In genomic region chr16:7647275-7647926, GRCm38 (mm10) we compare ENCODE assay signal across 30 mouse cellular contexts.
A peak's percentile ranks its signal among the peaks of the same experiment; 100 is the strongest.
DNase-seq lines count a peak whose midpoint lies in the region; ATAC-seq lines count a peak whose summit lies in the region.
"Had no signal": no experiment of that assay in that cellular context is flagged by ENCODE, and none has a peak within 500 bp of the region (broad histone marks: within the 10 kb centered on the region; RNA-seq: fewer than 3 reads in every experiment).

No protein-coding gene starts in this region.

- no peaks in the 10 kb centered on the region for H3K4me1 ChIP-seq in embryonic facial prominence, embryonic 14.5 days (ENCODE audit: control insufficient read depth, insufficient read depth, low read length)
- no peaks in the 10 kb centered on the region for H3K4me1 ChIP-seq in embryonic facial prominence, embryonic 10.5 days
- no peaks in the 10 kb centered on the region for H3K4me1 ChIP-seq in hindbrain, embryonic 12.5 days
- 0 out of 2 replicates have a peak, but pooled peaks cover 5% of the 10 kb centered on the region for H3K4me1 ChIP-seq in hindbrain, embryonic 14.5 days (replicated peaks; ENCODE audit: control insufficient read depth, insufficient read depth, low read length)
- peaks cover 32% of the 10 kb centered on the region for H3K4me1 ChIP-seq in midbrain, embryonic 10.5 days
- H3K4me1 ChIP-seq in midbrain, embryonic 15.5 days = peaks cover 6% of the 10 kb centered on the region
- H3K4me1 ChIP-seq: embryonic facial prominence, embryonic 15.5 days; liver, embryonic 12.5 days; megakaryocyte, embryonic 14.5 days; neural tube, embryonic 13.5 days had no signal

- no peak for ATAC-seq in embryonic facial prominence, embryonic 14.5 days (ENCODE audit: low read depth)
- peak; percentile 60; the same call in 1 of the 2 replicates for ATAC-seq in hindbrain, embryonic 12.5 days (ENCODE audit: low FRiP score)
- ATAC-seq in hindbrain, embryonic 14.5 days (ENCODE audit: low FRiP score) = no peak
- ATAC-seq in midbrain, embryonic 15.5 days (replicated peaks) = no peak
- ATAC-seq: inflammation-experienced regulatory T-cells, adult 6 months; liver, embryonic 12.5 days; liver, postnatal 0 days; Patski had no signal

- peak; percentile 5 for DNase-seq in embryonic facial prominence, embryonic 14.5 days (ENCODE audit: low spot score)
- DNase-seq in embryonic facial prominence, embryonic 10.5 days (ENCODE audit: low spot score) = no peak
- DNase-seq in hindbrain, embryonic 14.5 days (ENCODE audit: low spot score) = no peak
- DNase-seq in midbrain, embryonic 10.5 days (ENCODE audit: low spot score) = no peak
- DNase-seq in Muller cell, postnatal 12 days (ENCODE audit: inconsistent ontology term) = peak; percentile 42
- no peak for DNase-seq in left cerebral cortex, adult 11 months (ENCODE audit: low spot score)
- DNase-seq: adrenal gland, postnatal 10 days; cerebellum, adult 11 months; cerebellum, adult 9-10 months; cerebellum, postnatal 36 days; embryo, embryonic 11 days; heart, postnatal 10 days; kidney, adult 11 months; kidney, postnatal 4 days; left cerebral cortex, postnatal 4 days; liver, postnatal 0 days; lung, postnatal 4 days; thymus, adult 2 months; thymus, postnatal 36 days had no signal

- H3K36me3 ChIP-seq in embryonic facial prominence, embryonic 14.5 days (ENCODE audit: control insufficient read depth, insufficient read depth, low read length) = no peaks in the 10 kb centered on the region
- no peaks in the 10 kb centered on the region for H3K36me3 ChIP-seq in embryonic facial prominence, embryonic 10.5 days (replicated peaks)
- H3K36me3 ChIP-seq in hindbrain, embryonic 12.5 days = no peaks in the 10 kb centered on the region
- no peaks in the 10 kb centered on the region for H3K36me3 ChIP-seq in hindbrain, embryonic 14.5 days (replicated peaks; ENCODE audit: control insufficient read depth, insufficient read depth)
- H3K36me3 ChIP-seq in midbrain, embryonic 10.5 days = no peaks in the 10 kb centered on the region
- no peaks in the 10 kb centered on the region for H3K36me3 ChIP-seq in midbrain, embryonic 15.5 days (replicated peaks)
- H3K36me3 ChIP-seq: embryonic facial prominence, embryonic 15.5 days; forebrain, embryonic 12.5 days; G1E; heart, embryonic 13.5 days; liver, embryonic 12.5 days; neural tube, embryonic 13.5 days had no signal

- H3K4me2 ChIP-seq in embryonic facial prominence, embryonic 14.5 days (ENCODE audit: low read depth, low read length) = no peak overlapping the region
- H3K4me2 ChIP-seq in hindbrain, embryonic 12.5 days (replicated peaks) = no peak overlapping the region
- no peak overlapping the region for H3K4me2 ChIP-seq in hindbrain, embryonic 14.5 days (replicated peaks)
- no peak overlapping the region for H3K4me2 ChIP-seq in midbrain, embryonic 15.5 days
- H3K4me2 ChIP-seq: embryonic facial prominence, embryonic 15.5 days; forebrain, embryonic 12.5 days; heart, embryonic 13.5 days; liver, embryonic 12.5 days; neural tube, embryonic 13.5 days had no signal

- H3K4me3 ChIP-seq in embryonic facial prominence, embryonic 14.5 days (ENCODE audit: low read depth, low read length) = no peak overlapping the region
- no peak overlapping the region for H3K4me3 ChIP-seq in embryonic facial prominence, embryonic 10.5 days
- no peak overlapping the region for H3K4me3 ChIP-seq in hindbrain, embryonic 12.5 days
- H3K4me3 ChIP-seq in hindbrain, embryonic 14.5 days (replicated peaks; ENCODE audit: low read length) = no peak overlapping the region
- no peak overlapping the region for H3K4me3 ChIP-seq in midbrain, embryonic 10.5 days
- H3K4me3 ChIP-seq in midbrain, embryonic 15.5 days = no peak overlapping the region
- H3K4me3 ChIP-seq: embryonic facial prominence, embryonic 15.5 days; forebrain, embryonic 12.5 days; heart, embryonic 13.5 days; liver, embryonic 12.5 days; megakaryocyte, embryonic 14.5 days; neural tube, embryonic 13.5 days had no signal

- no peak overlapping the region for H3K9ac ChIP-seq in embryonic facial prominence, embryonic 14.5 days (ENCODE audit: low read depth, low read length)
- H3K9ac ChIP-seq in hindbrain, embryonic 12.5 days = no peak overlapping the region
- H3K9ac ChIP-seq in hindbrain, embryonic 14.5 days = no peak overlapping the region
- H3K9ac ChIP-seq in midbrain, embryonic 15.5 days = no peak overlapping the region
- H3K9ac ChIP-seq: embryonic facial prominence, embryonic 15.5 days; forebrain, embryonic 12.5 days; heart, embryonic 13.5 days; liver, embryonic 12.5 days; liver, postnatal 0 days; neural tube, embryonic 13.5 days had no signal

- no peaks in the 10 kb centered on the region for H3K9me3 ChIP-seq in embryonic facial prominence, embryonic 14.5 days (ENCODE audit: control insufficient read depth, low read length)
- H3K9me3 ChIP-seq in embryonic facial prominence, embryonic 10.5 days = no peaks in the 10 kb centered on the region
- H3K9me3 ChIP-seq in hindbrain, embryonic 12.5 days (replicated peaks) = no peaks in the 10 kb centered on the region
- H3K9me3 ChIP-seq in hindbrain, embryonic 14.5 days (ENCODE audit: control insufficient read depth, low read length) = no peaks in the 10 kb centered on the region
- H3K9me3 ChIP-seq in midbrain, embryonic 10.5 days (replicated peaks) = no peaks in the 10 kb centered on the region
- H3K9me3 ChIP-seq in midbrain, embryonic 15.5 days = no peaks in the 10 kb centered on the region
- H3K9me3 ChIP-seq: embryonic facial prominence, embryonic 15.5 days; forebrain, embryonic 12.5 days; heart, embryonic 13.5 days; liver, embryonic 12.5 days; megakaryocyte, embryonic 14.5 days; neural tube, embryonic 13.5 days had no signal

- H3K27me3 ChIP-seq in embryonic facial prominence, embryonic 14.5 days (replicated peaks; ENCODE audit: control insufficient read depth, insufficient read depth, low read length) = no peaks in the 10 kb centered on the region
- H3K27me3 ChIP-seq in embryonic facial prominence, embryonic 10.5 days (replicated peaks; ENCODE audit: low read depth, poor library complexity, severe bottlenecking) = no peaks in the 10 kb centered on the region
- no peaks in the 10 kb centered on the region for H3K27me3 ChIP-seq in hindbrain, embryonic 12.5 days
- no peaks in the 10 kb centered on the region for H3K27me3 ChIP-seq in hindbrain, embryonic 14.5 days (ENCODE audit: control insufficient read depth, insufficient read depth, low read length)
- H3K27me3 ChIP-seq in midbrain, embryonic 10.5 days (ENCODE audit: low read depth, poor library complexity, severe bottlenecking) = no peaks in the 10 kb centered on the region
- H3K27me3 ChIP-seq in midbrain, embryonic 15.5 days (replicated peaks) = no peaks in the 10 kb centered on the region
- H3K27me3 ChIP-seq: embryonic facial prominence, embryonic 15.5 days; forebrain, embryonic 12.5 days; heart, embryonic 13.5 days; liver, embryonic 12.5 days; megakaryocyte, embryonic 14.5 days; neural tube, embryonic 13.5 days; Patski had no signal

- H3K27ac ChIP-seq in embryonic facial prominence, embryonic 14.5 days (replicated peaks; ENCODE audit: low read depth, low read length) = no peak overlapping the region
- no peak overlapping the region for H3K27ac ChIP-seq in embryonic facial prominence, embryonic 10.5 days (replicated peaks)
- H3K27ac ChIP-seq in hindbrain, embryonic 12.5 days = no peak overlapping the region
- H3K27ac ChIP-seq in hindbrain, embryonic 14.5 days = no peak overlapping the region
- peak overlapping the region; percentile 38; the same call in 1 of the 2 replicates for H3K27ac ChIP-seq in midbrain, embryonic 10.5 days (replicated peaks)
- H3K27ac ChIP-seq in midbrain, embryonic 15.5 days = no peak overlapping the region
- H3K27ac ChIP-seq: embryonic facial prominence, embryonic 15.5 days; forebrain, embryonic 12.5 days; heart, embryonic 13.5 days; liver, embryonic 12.5 days; neural tube, embryonic 13.5 days had no signal

Comparison
In these comparisons a context has a peak if more than half of its experiments do, and no peak if none do; other contexts are left out.
1. DNase-seq: peak in embryonic facial prominence, embryonic 14.5 days (single experiment) and Muller cell, postnatal 12 days (single experiment); none in embryonic facial prominence, embryonic 10.5 days (single experiment), hindbrain, embryonic 14.5 days (single experiment), midbrain, embryonic 10.5 days (single experiment) and left cerebral cortex, adult 11 months (single experiment).